Mouse (Mus musculus) liver, embryonic 11.5 days (tissue): Measurements from ENCODE around the gene March8. TPM values are rescaled to one million over a fixed set of nuclear protein-coding genes. Genes with fewer than 3 reads are reported as not detected.
A peak's percentile ranks its signal among the peaks of the same experiment; 100 is the strongest.

ENCODE experiments used
- ATAC-seq: fragments of 200-750 bp; cut with Nextera tagmentation; replicated peaks from 2 replicates; pipeline ENCODE4 v1.8.0; 2017; ENCODE audit warnings: moderate number of reproducible peaks, mild to moderate bottlenecking, moderate TSS enrichment, moderate library complexity; ENCODE audit not compliant: low FRiP score
- DNase-seq: peaks from one replicate; pipeline ENCODE4 v3.0.0-alpha.2; 2017; ENCODE audit warnings: low spot score
- H3K27ac ChIP-seq: fragments of 300-500 bp; sonication (generic); 2 replicates; pipeline ENCODE4 v1.5.1; 2014; ENCODE audit warnings: mild to moderate bottlenecking, low read depth, low read length, control low read depth
- H3K27me3 ChIP-seq: fragments of 300-500 bp; sonication (generic); replicated peaks from 2 replicates; pipeline ENCODE4 v1.6.1; 2014; ENCODE audit warnings: low read length, mixed read lengths; ENCODE audit not compliant: control insufficient read depth, insufficient read depth
- H3K36me3 ChIP-seq: fragments of 300-500 bp; sonication (generic); 2 replicates; pipeline ENCODE4 v1.6.1; 2014; ENCODE audit warnings: mild to moderate bottlenecking, low read length, moderate library complexity, mixed read lengths; ENCODE audit not compliant: control insufficient read depth, insufficient read depth
- H3K4me1 ChIP-seq: fragments of 300-500 bp; sonication (generic); replicated peaks from 2 replicates; pipeline ENCODE4 v1.6.1; 2014; ENCODE audit warnings: low read length, mixed read lengths; ENCODE audit not compliant: control insufficient read depth, insufficient read depth
- H3K4me2 ChIP-seq: fragments of 300-500 bp; sonication (generic); 2 replicates; pipeline ENCODE4 v1.6.1; 2014; ENCODE audit warnings: mild to moderate bottlenecking, control low read depth, moderate library complexity
- H3K4me3 ChIP-seq: fragments of 300-500 bp; sonication (generic); 2 replicates; pipeline ENCODE4 v1.5.1; 2014; ENCODE audit warnings: low read depth, low read length, control low read depth
- H3K9ac ChIP-seq: fragments of 300-500 bp; sonication (generic); 2 replicates; pipeline ENCODE4 v1.6.1; 2014; ENCODE audit warnings: low read depth, low read length, control low read depth
- H3K9me3 ChIP-seq: fragments of 300-500 bp; sonication (generic); 2 replicates; pipeline ENCODE4 v1.6.1; 2016; ENCODE audit warnings: low read length, inconsistent platforms, mixed read lengths; ENCODE audit not compliant: control insufficient read depth
- WGBS: fragments of 180-500 bp; shearing (Covaris S2); extraction: QIAGEN DNeasy Blood & Tissue Kit; methylation state at CpG from one replicate; pipeline ENCODE4 v1.1.7; 2014; 5-methylcytosine and 5-hydroxymethylcytosine counted together
- polyA plus RNA-seq: library from polyadenylated mRNA; unstranded; fragments of >200 nt; fragmentation: Nextera tagmentation; extraction: Ambion mirVana; gene quantifications from 2 replicates; pipeline ENCODE4 v1.2.1, GENCODE M21; 2014

Gene March8
- polyA plus RNA-seq, 1 experiment from 2014 or later = 41.3 TPM

GRCm38 (mm10) chr6:116439531-116439930 is 101.7 kb downstream of the March8 start:
- H3K27ac ChIP-seq = no peak overlapping the region
- no peaks in the 10 kb centered on the region for H3K27me3 ChIP-seq
- DNase-seq (no peak), ATAC-seq (no peak)
- WGBS = 83% methylated on average over 6 of the region's 6 CpGs
- no peaks in the 10 kb centered on the region; the same call in 1 of the 2 replicates for H3K4me1 ChIP-seq
- no peak overlapping the region for H3K4me3 ChIP-seq
- H3K9me3 ChIP-seq = no peaks in the 10 kb centered on the region
- H3K4me2 ChIP-seq = no peak overlapping the region
- no peaks in the 10 kb centered on the region for H3K36me3 ChIP-seq
- no peak overlapping the region for H3K9ac ChIP-seq

DNA sequence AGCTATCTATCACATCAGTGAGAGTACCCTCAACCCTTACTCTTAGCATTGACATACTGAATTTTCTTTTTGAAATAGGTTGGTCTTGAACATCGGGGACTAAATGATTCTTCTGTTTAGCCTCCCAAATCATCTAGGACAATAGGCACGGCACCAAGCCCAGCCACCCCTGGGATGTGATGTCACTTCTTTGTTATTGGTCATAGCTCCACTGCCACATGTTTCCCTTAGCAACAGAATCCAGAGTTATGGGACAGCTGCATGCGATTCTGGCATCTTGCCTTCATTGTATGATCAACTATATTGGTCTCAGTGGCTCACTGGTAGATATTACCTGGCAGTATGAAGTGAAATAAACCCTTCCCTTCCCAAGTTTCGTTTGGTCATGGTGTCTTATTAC is 102.6 kb downstream of the March8 start:
- H3K4me1 ChIP-seq = no peaks in the 10 kb centered on the region; the same call in 1 of the 2 replicates
- H3K9ac ChIP-seq = no peak overlapping the region
- H3K4me3 ChIP-seq = no peak overlapping the region
- DNase-seq = no peak
- no peaks in the 10 kb centered on the region for H3K9me3 ChIP-seq
- no peak overlapping the region for H3K27ac ChIP-seq
- no peaks in the 10 kb centered on the region for H3K27me3 ChIP-seq
- H3K36me3 ChIP-seq = no peaks in the 10 kb centered on the region
- 74% methylated on average over 4 of the region's 4 CpGs for WGBS
- no peak overlapping the region for H3K4me2 ChIP-seq
- no peak for ATAC-seq

GRCm38 (mm10) chr6:116440849-116441248 is 103.0 kb downstream of the March8 start:
- H3K4me1 ChIP-seq = no peaks in the 10 kb centered on the region; the same call in 1 of the 2 replicates
- DNase-seq (no peak), ATAC-seq (peak; percentile 61; the same call in 1 of the 2 replicates)
- no peak overlapping the region for H3K4me2 ChIP-seq
- H3K9me3 ChIP-seq = no peaks in the 10 kb centered on the region
- H3K36me3 ChIP-seq = no peaks in the 10 kb centered on the region
- no peak overlapping the region for H3K9ac ChIP-seq
- no peaks in the 10 kb centered on the region for H3K27me3 ChIP-seq
- H3K27ac ChIP-seq = no peak overlapping the region
- WGBS = 49% methylated on average over 4 of the region's 4 CpGs
- no peak overlapping the region for H3K4me3 ChIP-seq

DNA sequence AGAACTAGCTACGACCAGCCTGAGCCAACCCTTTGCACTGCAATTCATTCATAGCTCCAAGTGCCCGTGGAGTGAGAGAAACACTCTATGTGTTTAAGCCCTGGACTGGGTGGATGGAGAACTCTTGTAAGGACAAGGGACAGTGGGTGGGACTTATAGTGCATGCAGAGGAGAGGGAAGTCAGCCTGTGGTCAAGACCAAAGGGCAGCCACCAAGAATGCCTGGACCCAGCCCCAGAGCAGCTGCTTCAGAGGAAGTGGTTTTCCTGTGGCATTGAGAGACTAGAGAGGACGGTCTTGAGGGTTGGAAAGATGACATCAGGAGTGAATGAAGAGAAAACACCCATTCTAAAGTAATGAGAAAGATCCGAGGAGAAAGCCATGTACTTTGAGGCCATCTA is 118.0 kb downstream of the March8 start:
- H3K27me3 ChIP-seq = peaks cover 6% of the 10 kb centered on the region; the same call in 1 of the 2 replicates
- 46% methylated on average over 4 of the region's 4 CpGs for WGBS
- 0 out of 2 replicates have a peak, but pooled peaks have one; percentile 19 for ATAC-seq
- no peak overlapping the region for H3K27ac ChIP-seq
- H3K4me3 ChIP-seq = no peak overlapping the region
- peaks cover 17% of the 10 kb centered on the region; the same call in 1 of the 2 replicates for H3K4me1 ChIP-seq
- no peaks in the 10 kb centered on the region for H3K36me3 ChIP-seq
- no peak overlapping the region for H3K9ac ChIP-seq
- DNase-seq = no peak
- no peaks in the 10 kb centered on the region for H3K9me3 ChIP-seq
- no peak overlapping the region for H3K4me2 ChIP-seq

DNA sequence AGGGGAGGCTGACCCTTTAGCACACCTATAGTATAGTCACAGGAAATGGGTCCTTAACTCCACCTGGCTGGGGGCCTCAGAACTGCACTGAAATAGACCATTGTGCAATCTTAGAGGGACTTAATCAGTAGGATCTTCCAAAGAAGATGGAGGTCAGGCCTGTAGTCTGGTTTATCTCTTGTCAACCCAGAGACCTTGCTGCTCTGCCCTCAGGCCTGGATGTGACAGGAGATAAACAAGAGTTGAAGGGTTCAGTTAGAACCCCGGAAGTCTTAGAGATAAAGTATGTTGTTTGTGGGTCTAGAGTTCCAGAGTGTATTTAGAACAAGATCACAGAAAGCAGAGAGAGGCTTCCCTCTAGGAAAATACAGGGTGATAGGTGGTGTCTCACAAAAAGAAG is 118.7 kb downstream of the March8 start:
- Histone ChIP-seq H3K27me3 (peaks cover 13% of the 10 kb centered on the region; the same call in 1 of the 2 replicates), H3K4me1 (peaks cover 21% of the 10 kb centered on the region; the same call in 1 of the 2 replicates), H3K4me3 (no peak overlapping the region), H3K27ac (no peak overlapping the region), H3K36me3 (no peaks in the 10 kb centered on the region), H3K9ac (no peak overlapping the region), H3K9me3 (no peaks in the 10 kb centered on the region), H3K4me2 (no peak overlapping the region; the same call in 1 of the 2 replicates)
- ATAC-seq (peak; percentile 76), DNase-seq (no peak)
- 22% methylated on average over 1 of the region's 1 CpGs for WGBS

GRCm38 (mm10) chr6:116458728-116459127 is 120.9 kb downstream of the March8 start:
- peaks cover 21% of the 10 kb centered on the region; the same call in 1 of the 2 replicates for H3K4me1 ChIP-seq
- peaks cover 13% of the 10 kb centered on the region; the same call in 1 of the 2 replicates for H3K27me3 ChIP-seq
- H3K27ac ChIP-seq = no peak overlapping the region
- H3K4me3 ChIP-seq = no peak overlapping the region
- H3K9me3 ChIP-seq = no peaks in the 10 kb centered on the region
- H3K9ac ChIP-seq = no peak overlapping the region
- 45% methylated on average over 4 of the region's 4 CpGs for WGBS
- H3K36me3 ChIP-seq = no peaks in the 10 kb centered on the region
- no peak for ATAC-seq
- 0 out of 2 replicates have a peak overlapping the region, but pooled peaks have one; percentile 22 for H3K4me2 ChIP-seq
- DNase-seq = no peak

Other genes with a start within 250 kb of the March8 start
- gene Tmcc1, start 144.5 kb upstream of the March8 start, polyA plus RNA-seq = 7.8 and 8.0 TPM in 2 replicates
- 30.1 and 31.8 TPM in 2 replicates for gene Washc2, start 130.0 kb upstream of the March8 start, polyA plus RNA-seq
- gene Zfand4, start 73.8 kb upstream of the March8 start, polyA plus RNA-seq = 7.3 and 7.9 TPM in 2 replicates
- 9.0 and 10.4 TPM in 2 replicates for gene Alox5, start 123.2 kb downstream of the March8 start, polyA plus RNA-seq
- gene Olfr211, start 151.1 kb downstream of the March8 start, polyA plus RNA-seq = not detected in 2 replicates
- gene Olfr212, start 168.5 kb downstream of the March8 start, polyA plus RNA-seq = not detected in 2 replicates
- gene Olfr213, start 200.4 kb downstream of the March8 start, polyA plus RNA-seq = not detected in 2 replicates
- 0.33 and 0.56 TPM in 2 replicates for gene Gm5580, start 213.1 kb downstream of the March8 start, polyA plus RNA-seq
- gene Olfr214, start 216.2 kb downstream of the March8 start, polyA plus RNA-seq = not detected in 2 replicates
- not detected in 2 replicates for gene Olfr215, start 246.2 kb downstream of the March8 start, polyA plus RNA-seq